Mouse (Mus musculus): ENCODE results near the gene Gbp4.
A peak's percentile ranks its signal among the peaks of the same experiment; 100 is the strongest.
"Not testable (repeated sequence)": the region's sequence is repeated elsewhere in the genome, so short reads cannot be mapped to it uniquely, and the experiment has no call there.

Gbp4 gene

GRCm38 (mm10) chr5:105139409-105140088, at the start of gene Gbp4, which contains the start of the genes Gbp9 and Gbp8:
Gene Gbp4 (minus strand): TSS chr5:105139586.
Gene Gbp9 (minus strand): TSS chr5:105139539.
Gene Gbp8 (minus strand): TSS chr5:105139540.
- peak; percentile 88 for DNase-seq (ENCODE audit: low read depth)

- DNase-seq (ENCODE audit: low read depth) = no peak
These were observed 42.1 kb upstream of the Gbp4 start for GRCm38 (mm10) chr5:105181446-105181845.

GRCm38 (mm10) chr5:105156582-105156981, 17.2 kb upstream of the Gbp4 start:
- DNase-seq (ENCODE audit: low read depth) = peak; percentile 54

- DNase-seq (ENCODE audit: low read depth) = no peak
These were observed 14.7 kb upstream of the Gbp4 start for GRCm38 (mm10) chr5:105154049-105154448.

GRCm38 (mm10) chr5:105148062-105148461, 8.7 kb upstream of the Gbp4 start:
- not testable (repeated sequence) for DNase-seq (ENCODE audit: low read depth)

GRCm38 (mm10) chr5:105146447-105146846, 7.1 kb upstream of the Gbp4 start:
- no peak for DNase-seq (ENCODE audit: low read depth)

- DNase-seq (ENCODE audit: low read depth) = peak; percentile 51
These were observed 6.3 kb upstream of the Gbp4 start for GRCm38 (mm10) chr5:105145731-105146130.

- peak; percentile 49 for DNase-seq (ENCODE audit: low read depth)
These were observed 864 bp upstream of the Gbp4 start for GRCm38 (mm10) chr5:105140089-105140810.

GRCm38 (mm10) chr5:105138906-105139305, 480 bp downstream of the Gbp4 start:
- peak; percentile 62 for DNase-seq (ENCODE audit: low read depth)

- DNase-seq (ENCODE audit: low read depth) = not testable (repeated sequence)
These were observed 2.6 kb downstream of the Gbp4 start for GRCm38 (mm10) chr5:105136706-105137304.

GRCm38 (mm10) chr5:105121731-105122130, 17.7 kb downstream of the Gbp4 start:
- DNase-seq (ENCODE audit: low read depth) = not testable (repeated sequence)

- DNase-seq (ENCODE audit: low read depth) = peak; percentile 43
These were observed 23.6 kb downstream of the Gbp4 start for GRCm38 (mm10) chr5:105115740-105116139.

- DNase-seq (ENCODE audit: low read depth) = peak; percentile 77
These were observed 24.7 kb downstream of the Gbp4 start for GRCm38 (mm10) chr5:105114696-105115095.

GRCm38 (mm10) chr5:105113656-105114055, 25.7 kb downstream of the Gbp4 start:
- peak; percentile 70 for DNase-seq (ENCODE audit: low read depth)

- DNase-seq (ENCODE audit: low read depth) = peak; percentile 80
These were observed 29.0 kb downstream of the Gbp4 start for GRCm38 (mm10) chr5:105110271-105110852.

- peak; percentile 35 for DNase-seq (ENCODE audit: low read depth)
These were observed 29.6 kb downstream of the Gbp4 start for GRCm38 (mm10) chr5:105109775-105110174.

GRCm38 (mm10) chr5:105105689-105106088, 33.7 kb downstream of the Gbp4 start:
- DNase-seq (ENCODE audit: low read depth) = not testable (repeated sequence)

GRCm38 (mm10) chr5:105081900-105082299, 57.5 kb downstream of the Gbp4 start:
- no peak for DNase-seq (ENCODE audit: low read depth)

GRCm38 (mm10) chr5:105068356-105068755, 71.0 kb downstream of the Gbp4 start:
- DNase-seq (ENCODE audit: low read depth) = peak; percentile 27

Data from naive thymus-derived CD4-positive, alpha-beta T cell, adult 2 months (primary cell).